Comparison of ENCODE assay signal across 8 mouse cellular contexts in genomic region chr7:16174597-16175541, GRCm38 (mm10). TPM values are rescaled to one million over a fixed set of nuclear protein-coding genes. Genes with fewer than 3 reads are reported as not detected.
DNase-seq lines count a peak whose midpoint lies in the region; ATAC-seq lines count a peak whose summit lies in the region.

Meis3 (plus strand) TSS chr7:16175090.

- under 1% methylated on average over 27 of the region's 42 CpGs for WGBS in liver, embryonic 16.5 days (ENCODE audit: insufficient replicate concordance)
- under 1% methylated on average over 42 of the region's 42 CpGs for WGBS in neural tube, embryonic 13.5 days

- DNase-seq in A20 (ENCODE audit: low read depth, low spot score) (peak; percentile 86), ZHBTc4 (ENCODE audit: low read depth, low spot score) (peak; percentile 76)
- peak; percentile 87 for DNase-seq in embryo, embryonic 11 days
- DNase-seq in heart, adult 9 months (ENCODE audit: low spot score in 2 of 2): peak; percentile 31 to 47
- peak; percentile 76 for DNase-seq in kidney, postnatal 10 days
- peak; percentile 79 for DNase-seq in thymus, postnatal 14 days

- no peaks in the 10 kb centered on the region; the same call in 1 of the 2 replicates for H3K4me1 ChIP-seq in liver, embryonic 16.5 days (ENCODE audit: control insufficient read depth, low read depth, low read length)
- peaks cover 55% of the 10 kb centered on the region for H3K4me1 ChIP-seq in neural tube, embryonic 13.5 days (replicated peaks)

- H3K27me3 ChIP-seq in liver, embryonic 16.5 days (ENCODE audit: control insufficient read depth, insufficient read depth, low read depth, low read length): peaks cover 36% of the 10 kb centered on the region
- no peaks in the 10 kb centered on the region for H3K27me3 ChIP-seq in neural tube, embryonic 13.5 days

- H3K27ac ChIP-seq in liver, embryonic 16.5 days (ENCODE audit: low read length): no peak within 1 kb of the TSS
- H3K27ac ChIP-seq in neural tube, embryonic 13.5 days (replicated peaks): peak within 1 kb of the TSS; percentile 93

- peak; percentile 32; the same call in 1 of the 2 replicates for ATAC-seq in liver, embryonic 16.5 days (ENCODE audit: low read depth)
- ATAC-seq in neural tube, embryonic 13.5 days (ENCODE audit: low read depth): peak; percentile 85

- peak within 1 kb of the TSS; percentile 34; the same call in 1 of the 2 replicates for H3K9ac ChIP-seq in liver, embryonic 16.5 days (ENCODE audit: low read depth, low read length)
- peak within 1 kb of the TSS; percentile 92 for H3K9ac ChIP-seq in neural tube, embryonic 13.5 days

- peak within 1 kb of the TSS; percentile 55 for H3K4me2 ChIP-seq in liver, embryonic 16.5 days (ENCODE audit: low read depth, low read length)
- H3K4me2 ChIP-seq in neural tube, embryonic 13.5 days: peak within 1 kb of the TSS; percentile 79

- H3K36me3 ChIP-seq in liver, embryonic 16.5 days (ENCODE audit: control insufficient read depth, insufficient read depth): no peaks in the 10 kb centered on the region
- H3K36me3 ChIP-seq in neural tube, embryonic 13.5 days: peaks cover 29% of the 10 kb centered on the region

- no peaks in the 10 kb centered on the region for H3K9me3 ChIP-seq in liver, embryonic 16.5 days (replicated peaks; ENCODE audit: control insufficient read depth, low read length)
- H3K9me3 ChIP-seq in neural tube, embryonic 13.5 days: no peaks in the 10 kb centered on the region

- peak within 1 kb of the TSS; percentile 50 for H3K4me3 ChIP-seq in liver, embryonic 16.5 days (ENCODE audit: low read depth, low read length)
- H3K4me3 ChIP-seq in neural tube, embryonic 13.5 days: peak within 1 kb of the TSS; percentile 81

RNA-seq across cellular contexts. Expression of gene Meis3, which starts in this region (rescaled TPM):
- polyA plus RNA-seq in liver, embryonic 16.5 days (2015; fragmentation: Nextera tagmentation; extraction: Ambion mirVana): 1.1 and 1.6 TPM in 2 replicates
- polyA plus RNA-seq in neural tube, embryonic 13.5 days (2015; fragmentation: Nextera tagmentation; extraction: Ambion mirVana): 139 and 161 TPM in 2 replicates

Comparison
In these comparisons a context has a peak if more than half of its experiments do, and no peak if none do; other contexts are left out.
1. RNA of gene Meis3 (polyA plus RNA-seq): 139 to 161 TPM in neural tube, embryonic 13.5 days; 1.1 to 1.6 TPM in liver, embryonic 16.5 days; every median in the first group is over 10 times any median in the second.
2. Peak in every context shown above with its lines, with median percentiles within 50 percentile points of each other: DNase-seq.